Mouse (Mus musculus) layer of hippocampus, adult 8-10 months (tissue): Measurements from ENCODE around the gene Ndufs5. TPM values are rescaled to one million over a fixed set of nuclear protein-coding genes. Genes with fewer than 3 reads are reported as not detected.

ENCODE experiments used
- DNase-seq, 2 experiments: peaks; one replicate each; pipeline ENCODE4 v3.0.0; 2022; ENCODE audit warnings: low spot score in 2 of 2
- total RNA-seq, 4 experiments: library from RNA; stranded (reverse); gene quantifications; 2 replicates each; pipeline ENCODE4 v1.2.4; 2022

Gene Ndufs5
- 100 to 1,000 TPM; 145 to 182 (median 170) TPM for total RNA-seq

- DNase-seq, result peak; percentile 92 to 96
Measured at GRCm38 (mm10) chr4:123717574-123718433, at the start of gene Ndufs5. Gene Ndufs5 (minus strand): TSS chr4:123718202.

DNA sequence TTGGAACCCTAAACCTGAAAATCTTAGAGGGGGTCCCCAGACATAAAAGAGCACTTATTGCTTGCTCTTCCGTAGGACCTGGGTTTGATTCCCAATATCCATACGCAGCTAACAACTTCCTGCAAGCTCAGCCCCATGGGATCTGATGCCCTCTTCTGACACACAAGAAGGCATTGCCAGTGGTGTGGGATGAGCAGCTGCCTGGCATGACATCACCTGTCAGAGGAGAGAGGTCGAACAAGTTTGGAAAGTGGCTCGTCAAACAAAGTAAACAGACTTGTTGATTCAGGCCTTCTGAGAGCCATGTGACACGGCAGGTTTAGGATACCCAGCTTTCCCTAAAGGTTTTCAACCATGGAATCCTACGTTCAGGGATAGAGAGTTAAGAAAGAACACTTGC is 47.1 kb upstream of the Ndufs5 start:
- no peak for DNase-seq

DNA sequence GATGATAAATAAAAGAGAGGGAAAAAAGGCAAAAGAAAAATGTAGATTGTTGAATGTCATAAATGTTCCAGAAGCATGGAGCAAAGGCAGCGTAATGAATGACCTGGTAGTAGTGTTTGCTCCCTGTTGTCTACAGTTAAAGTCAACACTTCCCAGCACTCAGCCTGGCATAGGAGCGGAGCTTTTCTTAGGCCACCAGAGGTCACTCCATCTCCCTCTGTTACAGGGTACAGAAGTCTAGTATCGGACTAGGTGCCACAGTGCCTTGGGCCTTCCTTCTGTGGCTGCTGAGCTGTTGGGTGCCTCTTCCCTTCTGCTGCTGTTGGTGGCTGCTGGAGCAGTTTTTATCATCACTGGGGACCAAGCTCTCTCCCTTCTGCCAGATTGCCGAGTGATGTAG is 40.3 kb upstream of the Ndufs5 start:
- DNase-seq, result no peak

GRCm38 (mm10) chr4:123750707-123751312 is 32.8 kb upstream of the Ndufs5 start:
- peak in 1 of 2 experiments; percentile 16 for DNase-seq

- DNase-seq, result peak; percentile 93 to 97
Measured at GRCm38 (mm10) chr4:123750152-123750651, 32.2 kb upstream of the Ndufs5 start, which contains the start of gene Akirin1. Gene Akirin1 (minus strand): TSS chr4:123750345.

DNA sequence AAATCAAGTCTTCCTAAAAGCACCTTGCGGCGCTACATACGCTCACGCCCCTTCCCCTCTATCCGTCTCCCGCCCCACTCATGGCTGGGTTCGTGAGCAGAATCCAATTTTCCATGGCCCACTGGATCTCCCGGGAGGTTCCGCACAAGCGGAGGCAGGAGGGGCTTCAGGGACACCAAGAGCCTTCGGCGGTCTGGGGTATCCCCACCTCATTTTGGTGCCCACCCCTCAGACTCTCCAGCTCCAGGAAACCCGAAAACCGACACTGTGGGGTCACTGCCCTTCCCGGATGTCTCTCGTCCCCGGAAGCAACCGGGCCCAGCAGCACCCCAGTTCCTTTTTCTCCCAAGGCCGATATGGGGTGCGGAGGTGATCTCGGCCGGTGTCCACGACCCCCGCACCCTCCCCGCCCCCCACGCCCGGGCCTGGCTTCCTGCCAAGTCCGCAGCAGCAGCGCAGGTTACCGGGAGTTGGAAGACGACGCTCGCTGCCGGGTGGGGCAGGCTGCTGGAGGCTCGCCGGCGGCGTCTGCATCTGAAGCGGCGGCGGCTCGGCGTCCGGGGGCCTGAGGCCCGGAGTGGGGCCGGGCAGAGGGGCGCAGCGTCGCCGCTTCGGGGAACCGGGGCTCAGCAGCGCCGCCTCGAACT is 31.6 kb upstream of the Ndufs5 start:
- DNase-seq, result no peak

GRCm38 (mm10) chr4:123748726-123749415 is 30.9 kb upstream of the Ndufs5 start:
- no peak for DNase-seq

GRCm38 (mm10) chr4:123745221-123745775 is 27.3 kb upstream of the Ndufs5 start:
- DNase-seq, result no peak

DNA sequence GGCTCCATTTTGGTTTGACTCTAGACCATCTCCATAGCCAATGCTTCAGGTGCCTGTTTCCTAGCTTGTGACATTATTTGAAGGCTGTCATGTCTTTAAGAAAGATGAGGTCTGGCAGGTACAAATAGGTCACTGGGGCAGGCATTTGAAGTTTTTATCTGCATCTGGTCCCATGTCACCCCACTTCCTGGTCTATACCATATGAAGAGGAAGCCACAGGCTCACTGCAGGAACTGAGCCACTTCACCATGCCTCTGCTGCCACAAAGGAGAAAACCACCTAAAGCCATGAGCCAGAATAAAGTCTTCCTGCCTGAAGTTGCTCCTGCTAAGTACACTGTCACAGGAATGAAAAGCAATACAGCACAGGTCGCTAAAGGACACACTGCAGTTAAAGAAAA is 24.9 kb upstream of the Ndufs5 start:
- no peak for DNase-seq

DNA sequence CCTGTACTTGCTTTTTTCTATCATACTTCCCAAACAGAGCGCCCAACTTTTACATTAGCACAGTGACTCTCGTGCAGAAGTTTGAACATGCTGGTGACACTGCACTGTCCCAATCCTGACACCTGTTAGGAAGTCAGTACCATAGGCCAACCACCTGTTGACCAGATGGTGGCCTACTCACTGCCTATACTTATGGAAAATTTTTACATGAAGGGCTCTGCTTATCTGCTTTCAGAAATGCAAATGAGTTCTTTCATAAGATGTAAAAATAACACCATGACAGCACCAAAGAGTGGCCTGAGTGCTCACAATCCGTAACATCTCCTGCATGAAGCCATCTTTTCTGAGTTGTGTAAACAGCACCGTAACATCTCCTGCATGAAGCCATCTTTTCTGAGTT is 20.7 kb upstream of the Ndufs5 start:
- no peak for DNase-seq

GRCm38 (mm10) chr4:123733532-123733931 is 15.5 kb upstream of the Ndufs5 start:
- no peak for DNase-seq

DNA sequence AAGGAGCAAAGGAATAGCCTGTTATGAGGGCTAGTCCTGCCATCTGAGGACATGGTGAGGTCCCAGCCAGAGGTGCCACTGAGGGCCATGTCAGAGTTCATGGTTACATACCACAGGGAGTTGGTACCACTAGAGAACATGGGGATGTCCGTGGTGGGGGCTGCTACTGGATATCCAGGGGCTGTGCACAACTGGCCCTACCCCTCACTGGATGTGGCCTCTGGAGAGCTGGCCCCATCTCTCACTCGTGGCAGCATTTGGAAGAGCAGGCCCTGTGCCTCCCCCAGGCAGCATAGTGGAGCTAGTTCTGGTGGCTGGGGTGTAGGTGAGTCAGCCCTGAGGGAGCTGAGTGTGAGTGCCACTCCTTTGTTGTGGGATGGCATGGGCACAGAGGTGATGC is 14.9 kb upstream of the Ndufs5 start:
- no peak for DNase-seq

DNA sequence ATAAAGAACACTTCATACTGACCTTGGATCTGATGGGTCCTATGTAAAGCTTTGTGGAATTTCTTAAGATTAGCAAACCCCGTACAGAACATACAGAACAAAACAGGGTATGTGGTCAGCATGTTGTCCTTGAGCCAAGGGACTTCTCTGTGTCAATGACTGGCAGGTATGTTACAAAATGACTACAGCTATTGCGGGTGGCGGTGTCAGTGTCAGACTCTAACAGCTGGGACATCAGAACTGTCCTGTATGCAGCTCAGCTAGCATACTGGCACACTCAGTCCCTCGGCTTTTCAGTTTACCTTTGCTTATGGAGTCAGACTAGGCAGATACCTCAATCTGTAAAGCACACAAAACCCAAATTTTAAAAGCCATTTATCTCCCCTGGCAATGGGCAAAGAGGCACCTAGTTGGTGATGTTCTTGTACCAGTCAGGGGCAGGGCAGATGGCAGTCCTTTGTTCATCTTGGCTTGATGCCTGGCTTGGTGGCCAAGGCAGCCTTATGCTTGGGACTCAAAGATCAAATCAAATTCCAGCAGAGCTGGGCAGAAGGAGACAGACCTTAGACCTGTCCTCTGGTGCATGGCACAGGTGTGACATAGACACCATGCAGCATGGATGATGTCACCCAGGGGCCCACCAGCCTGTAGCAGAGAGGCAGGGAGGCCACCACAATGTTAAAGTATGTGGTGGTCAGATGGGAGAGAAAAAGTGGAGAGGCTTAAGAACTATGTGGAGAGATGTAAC is 14.3 kb upstream of the Ndufs5 start:
- no peak for DNase-seq

GRCm38 (mm10) chr4:123721761-123722160 is 3.8 kb upstream of the Ndufs5 start:
- no peak for DNase-seq

DNA sequence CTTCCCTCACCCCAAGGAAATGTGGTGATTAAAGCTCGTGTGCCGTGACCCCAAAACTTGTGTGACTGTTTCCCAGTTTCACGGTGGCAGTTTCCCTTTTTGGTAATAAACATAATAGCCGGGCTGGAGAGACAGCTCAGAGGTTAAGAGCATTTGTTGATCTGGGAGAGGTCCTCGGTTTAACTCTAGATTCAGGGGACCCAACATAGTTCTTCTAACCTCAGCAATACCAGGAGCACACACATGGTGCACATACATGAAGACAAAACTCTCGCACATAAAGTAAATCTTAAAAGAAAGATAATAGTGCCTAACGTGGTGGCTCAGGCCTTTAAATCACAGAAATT is 405 bp upstream of the Ndufs5 start:
- no peak for DNase-seq

GRCm38 (mm10) chr4:123712431-123712830 is 5.6 kb downstream of the Ndufs5 start:
- no peak for DNase-seq

GRCm38 (mm10) chr4:123707340-123707739 is 10.7 kb downstream of the Ndufs5 start:
- DNase-seq, result no peak

DNA sequence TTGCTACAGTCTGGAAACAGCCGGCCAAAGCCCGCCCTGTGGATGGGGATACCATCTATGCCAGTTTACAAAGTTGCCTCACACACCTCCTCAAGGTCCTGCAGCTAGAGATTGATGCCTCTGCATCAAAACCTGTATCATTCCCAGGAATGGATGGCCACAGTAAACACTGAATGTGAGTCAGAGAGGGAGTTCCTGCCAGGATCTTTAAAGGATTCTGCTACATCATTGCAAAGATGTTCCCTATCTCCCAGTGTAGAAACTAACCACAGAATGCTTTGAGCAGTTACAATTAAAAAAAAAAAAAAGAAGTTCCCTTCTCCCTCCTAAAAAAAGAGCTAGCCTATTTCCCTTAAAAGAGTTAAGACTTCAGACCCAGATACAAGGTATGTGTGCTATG is 12.7 kb downstream of the Ndufs5 start:
- no peak for DNase-seq

DNA sequence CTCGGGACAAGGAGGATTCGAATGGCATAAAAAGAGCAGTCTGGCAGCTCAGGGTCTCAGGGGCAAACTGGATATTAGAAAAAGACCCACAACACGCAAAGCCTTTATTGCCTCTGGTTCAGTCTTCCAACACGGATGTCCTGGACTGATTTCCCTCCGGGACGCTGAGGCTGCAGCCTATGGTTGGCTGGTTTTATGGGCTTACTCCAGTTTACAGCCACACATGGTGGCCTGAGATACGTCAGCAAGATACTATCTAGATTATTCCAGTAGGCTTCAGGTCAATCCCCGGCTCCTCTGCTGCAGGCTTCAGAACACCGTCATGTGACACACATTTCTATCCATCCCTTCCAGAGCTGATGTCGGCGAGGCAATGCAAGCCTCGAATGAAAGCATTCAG is 24.6 kb downstream of the Ndufs5 start:
- no peak for DNase-seq

- DNase-seq, result no peak
Measured at GRCm38 (mm10) chr4:123692071-123692470, 25.9 kb downstream of the Ndufs5 start.

DNA sequence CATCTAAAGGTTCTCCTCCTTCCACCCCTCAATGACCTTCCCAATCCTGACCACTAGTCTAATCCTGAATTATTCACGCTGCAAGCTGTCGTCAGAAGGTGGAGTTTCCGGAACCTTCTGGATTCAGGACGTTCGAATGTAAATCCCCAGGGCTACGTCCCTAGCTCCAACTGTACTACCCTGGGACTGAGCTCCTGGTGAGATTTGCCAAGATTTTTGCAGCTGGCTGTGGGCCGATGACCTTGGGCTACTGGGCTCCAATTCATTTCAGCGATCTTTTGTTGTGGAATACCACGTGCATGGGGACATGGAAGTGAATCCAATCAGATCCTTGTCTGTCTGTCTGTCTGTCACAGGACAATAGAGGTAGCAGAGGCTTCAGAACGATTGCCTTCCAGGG is 27.7 kb downstream of the Ndufs5 start:
- no peak for DNase-seq
